Mouse (Mus musculus): ENCODE results near the gene Rnf223.

Gene Rnf223

DNA sequence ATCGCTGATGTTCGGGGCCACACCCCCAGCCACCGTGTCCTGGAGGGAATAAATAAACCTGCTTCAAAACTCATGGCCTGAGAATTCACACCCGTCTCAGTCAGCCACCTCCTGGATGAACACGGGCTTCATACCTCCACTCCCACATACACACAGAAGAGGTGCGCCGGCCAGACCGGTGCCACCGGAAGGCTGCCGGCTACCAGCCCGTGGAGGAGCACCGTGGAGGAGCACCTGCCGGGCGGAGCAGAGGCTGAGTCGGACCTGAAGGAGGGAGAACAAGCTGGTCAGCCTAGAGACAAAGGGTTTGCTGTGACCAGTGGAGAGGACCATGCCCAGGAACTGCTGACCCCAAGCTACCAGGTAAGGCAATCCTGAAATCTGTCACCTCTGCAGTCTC lies at the start of gene Rnf223:
TSS of gene Rnf223 (plus strand) at position 78 of the 400 bp plus-strand sequence.
- no peak for DNase-seq (ENCODE audit: inconsistent age in 2 of 2, low spot score in 1 of 2)

GRCm38 (mm10) chr4:156082621-156083234 lies 47.6 kb upstream of the Rnf223 start:
- DNase-seq (ENCODE audit: inconsistent age in 2 of 2, low spot score in 1 of 2) = no peak

DNA sequence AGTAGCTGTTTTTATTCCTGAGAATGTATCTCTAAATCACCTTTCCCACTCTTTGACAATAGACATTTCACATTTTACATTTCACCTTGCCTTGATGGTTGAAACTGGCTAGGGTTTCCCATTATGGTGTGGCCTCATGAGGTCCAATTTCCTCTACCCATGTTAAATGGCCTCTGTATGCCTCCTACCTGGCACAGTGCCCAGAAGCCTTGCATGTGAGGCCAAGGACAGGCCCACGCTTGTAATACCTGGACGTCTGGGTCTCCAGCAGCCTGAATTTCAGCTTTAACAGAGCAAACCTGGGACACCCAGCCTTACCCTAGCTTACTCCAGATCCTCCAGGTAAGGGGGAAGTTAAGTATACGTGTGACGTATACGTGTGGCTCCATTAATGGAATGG lies 47.0 kb upstream of the Rnf223 start:
- DNase-seq (ENCODE audit: inconsistent age in 2 of 2, low spot score in 1 of 2) = peak; percentile 21 to 64

GRCm38 (mm10) chr4:156084096-156084879 lies 46.0 kb upstream of the Rnf223 start:
- DNase-seq (ENCODE audit: inconsistent age in 2 of 2, low spot score in 1 of 2) = no peak

DNA sequence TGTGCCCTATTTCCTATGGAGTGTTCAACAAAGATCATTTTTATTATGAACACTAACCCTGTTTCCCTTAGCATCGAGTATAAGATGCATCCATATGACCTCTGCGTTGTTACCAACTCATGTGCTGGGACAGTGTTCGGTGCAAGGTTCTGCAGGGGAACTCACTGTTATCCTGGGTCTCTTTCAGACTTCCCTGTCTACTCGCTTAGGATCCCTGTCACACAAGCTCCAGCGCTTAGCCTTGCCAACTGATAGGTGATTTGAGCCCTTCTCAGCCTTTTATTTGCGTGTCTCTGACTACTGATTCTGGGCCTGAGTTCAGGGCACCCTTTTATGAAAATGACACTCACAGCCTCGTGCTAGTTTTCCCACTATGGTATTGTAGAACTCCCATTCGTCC lies 45.1 kb upstream of the Rnf223 start:
- no peak for DNase-seq (ENCODE audit: inconsistent age in 2 of 2, low spot score in 1 of 2)

DNA sequence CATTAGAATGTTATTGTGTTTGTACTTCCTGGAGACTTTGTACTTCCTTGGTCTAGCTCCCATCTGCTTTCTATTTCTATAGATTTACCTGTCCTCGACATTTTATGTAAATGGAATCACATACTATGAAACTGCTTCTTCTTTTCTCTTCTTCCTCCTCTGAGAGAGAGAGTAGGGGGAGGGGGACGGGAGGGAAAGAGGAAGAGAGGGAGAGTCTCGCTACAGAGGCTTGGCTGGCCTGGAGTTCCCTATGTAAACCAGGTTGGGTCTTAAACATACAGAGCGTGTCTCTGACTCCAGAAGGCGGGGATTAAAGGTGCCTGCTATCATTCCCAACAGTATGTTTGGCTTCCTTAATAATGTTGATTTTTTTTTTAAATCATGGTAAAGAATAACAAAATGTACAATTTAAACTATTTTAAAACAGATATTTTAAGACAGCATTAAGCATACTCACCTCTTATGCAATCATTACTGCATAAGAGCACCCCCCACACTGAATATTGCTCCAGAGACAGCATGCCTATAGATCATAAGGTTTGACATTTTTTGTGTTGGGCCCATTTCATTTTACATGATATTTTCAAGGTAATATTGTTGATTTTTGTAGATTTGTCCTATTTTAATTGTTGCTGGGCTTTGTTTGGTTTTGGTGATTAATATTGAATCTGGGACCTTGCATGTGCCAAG lies 42.8 kb upstream of the Rnf223 start:
- no peak for DNase-seq (ENCODE audit: inconsistent age in 2 of 2, low spot score in 1 of 2)

- DNase-seq (ENCODE audit: inconsistent age in 2 of 2, low spot score in 1 of 2) = no peak
Observed at GRCm38 (mm10) chr4:156091236-156091635, 39.1 kb upstream of the Rnf223 start.

DNA sequence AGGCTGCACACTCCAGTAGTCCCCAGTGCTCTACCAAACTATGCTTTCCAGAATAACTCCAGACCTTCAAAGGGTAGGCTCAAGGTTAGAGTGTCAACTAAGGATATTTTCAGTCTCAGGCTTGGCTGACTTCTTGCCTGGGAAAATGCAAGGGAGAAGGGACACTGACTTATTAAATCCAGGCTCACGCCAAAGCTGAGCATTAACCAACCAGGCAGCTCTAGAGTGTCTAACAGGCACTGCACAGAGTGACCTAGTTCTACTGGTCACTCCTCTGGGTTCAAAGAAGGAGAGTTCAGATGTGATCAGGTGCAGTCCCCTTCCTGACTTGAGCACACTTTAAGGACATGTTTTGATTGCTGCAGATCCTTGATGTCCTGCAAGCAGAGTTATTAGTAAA lies 37.5 kb upstream of the Rnf223 start:
- DNase-seq (ENCODE audit: inconsistent age in 2 of 2, low spot score in 1 of 2) = peak in 1 of 2 experiments; percentile 33

DNA sequence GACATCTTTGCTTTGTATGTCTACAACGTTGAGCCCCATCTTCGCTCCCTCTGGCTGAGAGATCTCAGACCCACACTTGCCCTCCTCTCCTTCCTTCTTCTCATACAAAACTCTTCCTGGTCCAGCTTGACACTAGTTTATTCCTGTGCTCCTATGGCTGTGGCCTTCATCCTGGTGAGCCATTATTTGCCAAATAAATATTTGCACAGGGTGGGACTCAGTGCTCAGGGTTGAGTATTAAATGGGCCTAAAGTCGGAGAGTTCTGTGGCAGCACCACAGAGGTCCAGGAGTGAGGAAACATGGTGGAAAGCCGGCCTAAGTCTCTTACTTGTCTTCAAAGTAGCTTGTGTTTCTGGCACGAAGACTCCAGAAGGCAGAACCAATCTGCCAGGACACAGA lies 36.6 kb upstream of the Rnf223 start:
- DNase-seq (ENCODE audit: inconsistent age in 2 of 2, low spot score in 1 of 2) = no peak

- no peak for DNase-seq (ENCODE audit: inconsistent age in 2 of 2, low spot score in 1 of 2)
Observed at GRCm38 (mm10) chr4:156096191-156096590, 34.1 kb upstream of the Rnf223 start.

- no peak for DNase-seq (ENCODE audit: inconsistent age in 2 of 2, low spot score in 1 of 2)
Observed at GRCm38 (mm10) chr4:156097770-156098366, 32.4 kb upstream of the Rnf223 start.

- DNase-seq (ENCODE audit: inconsistent age in 2 of 2, low spot score in 1 of 2) = no peak
Observed at GRCm38 (mm10) chr4:156099427-156099826, 30.9 kb upstream of the Rnf223 start.

DNA sequence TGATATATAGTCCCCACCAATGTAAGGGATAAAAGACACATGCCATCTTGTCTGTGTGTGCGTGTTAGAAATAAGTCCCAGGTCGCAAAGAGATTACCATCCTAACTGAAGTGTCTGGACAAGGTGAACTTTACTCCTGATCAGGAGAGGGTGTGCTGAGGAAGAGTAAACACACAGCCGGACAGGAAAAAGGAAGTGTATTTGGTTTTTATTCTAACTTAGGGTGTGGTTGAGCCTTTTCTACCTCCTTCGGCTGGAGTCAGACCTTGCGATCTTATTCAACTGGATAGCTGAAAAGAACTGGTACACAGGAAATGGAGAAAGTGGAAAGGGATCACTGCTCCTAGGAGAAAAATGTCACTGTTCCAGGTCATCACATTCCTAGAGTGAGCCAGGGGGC lies 29.8 kb upstream of the Rnf223 start:
- DNase-seq (ENCODE audit: inconsistent age in 2 of 2, low spot score in 1 of 2) = no peak

GRCm38 (mm10) chr4:156101481-156101903 lies 28.8 kb upstream of the Rnf223 start:
- DNase-seq (ENCODE audit: inconsistent age in 2 of 2, low spot score in 1 of 2) = peak in 1 of 2 experiments; percentile 36

DNA sequence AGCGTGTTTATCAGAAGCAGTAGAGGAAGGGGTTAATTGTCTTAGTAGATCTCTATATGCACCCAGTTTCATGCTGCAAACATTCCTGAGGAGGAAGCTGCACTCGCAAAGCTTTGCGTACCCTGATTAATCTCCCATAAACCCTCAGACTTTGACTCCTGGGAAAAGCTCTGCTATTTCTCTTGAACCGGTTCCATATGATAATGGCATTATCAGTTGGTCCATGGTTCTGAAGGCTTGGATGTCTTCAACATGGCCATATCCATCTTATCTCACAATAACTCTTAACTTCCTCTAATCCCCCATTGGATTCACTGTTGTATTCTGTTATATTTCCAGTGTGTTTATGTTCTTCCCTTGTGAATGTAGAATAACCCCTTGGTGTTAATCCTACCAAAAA lies 27.0 kb upstream of the Rnf223 start:
- no peak for DNase-seq (ENCODE audit: inconsistent age in 2 of 2, low spot score in 1 of 2)

- DNase-seq (ENCODE audit: inconsistent age in 2 of 2, low spot score in 1 of 2) = peak; percentile 72 to 87
Observed at GRCm38 (mm10) chr4:156108606-156109546, 21.4 kb upstream of the Rnf223 start.

DNA sequence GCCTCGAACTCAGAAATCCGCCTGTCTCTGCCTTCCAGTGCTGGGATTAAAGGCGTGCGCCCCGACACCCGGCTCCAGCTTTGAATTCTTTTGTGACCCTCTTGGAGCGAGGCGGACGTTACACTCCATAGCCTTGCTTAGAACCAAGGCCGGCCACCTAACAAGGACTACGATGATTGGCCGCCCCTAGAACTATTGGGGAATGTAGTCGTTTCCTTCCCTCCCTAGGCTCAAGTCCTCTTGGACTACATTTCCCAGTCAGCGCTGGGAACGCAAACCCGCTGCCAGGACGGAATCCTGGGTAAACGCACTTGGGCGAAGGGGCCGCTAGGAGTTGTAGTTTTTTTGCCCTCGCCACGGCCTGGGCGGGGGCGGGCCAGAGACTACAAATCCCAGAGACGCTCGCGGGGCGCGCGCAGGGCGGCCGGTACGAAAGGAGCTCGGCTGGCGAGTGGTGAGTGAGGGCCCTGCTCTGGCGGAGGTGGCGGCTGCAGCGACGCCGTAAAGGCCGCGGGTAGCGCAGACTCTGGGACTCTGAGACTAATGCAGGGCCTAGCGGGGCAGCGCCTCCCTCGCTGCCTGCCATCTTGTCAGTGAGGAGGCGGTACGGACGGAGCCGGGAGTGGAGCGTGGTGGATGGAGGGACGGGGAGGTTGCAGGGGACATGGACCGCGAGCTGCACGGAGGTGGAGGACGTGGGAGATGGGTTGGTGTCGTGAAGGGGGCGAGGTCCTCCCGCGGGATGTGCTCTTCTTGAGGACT lies 20.6 kb upstream of the Rnf223 start, which contains the start of gene 9430015G10Rik:
TSS of gene 9430015G10Rik (plus strand) at position 413 of the 762 bp plus-strand sequence.
- peak; percentile 98 to 99 for DNase-seq (ENCODE audit: inconsistent age in 2 of 2, low spot score in 1 of 2)

DNA sequence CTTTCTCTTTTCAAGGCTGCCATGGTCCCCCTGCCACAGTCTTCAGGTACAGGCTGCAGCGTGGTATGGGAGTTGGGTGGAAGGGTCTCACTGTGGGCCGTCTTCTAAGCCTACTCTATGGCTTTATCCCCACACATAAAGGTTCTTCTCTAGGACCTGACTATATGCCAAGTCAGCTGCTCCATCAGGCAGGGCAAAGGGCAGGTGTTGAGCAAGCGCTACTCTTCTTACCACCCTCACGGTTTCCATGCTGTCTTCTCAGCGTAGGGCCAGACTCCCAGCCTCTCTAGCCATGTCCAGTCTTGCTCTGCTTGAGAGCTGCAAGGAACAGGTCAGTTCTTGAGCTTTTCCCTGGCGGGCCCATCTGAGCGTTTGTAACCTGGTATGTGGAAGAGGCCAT lies 6.2 kb upstream of the Rnf223 start:
- no peak for DNase-seq (ENCODE audit: inconsistent age in 2 of 2, low spot score in 1 of 2)

DNA sequence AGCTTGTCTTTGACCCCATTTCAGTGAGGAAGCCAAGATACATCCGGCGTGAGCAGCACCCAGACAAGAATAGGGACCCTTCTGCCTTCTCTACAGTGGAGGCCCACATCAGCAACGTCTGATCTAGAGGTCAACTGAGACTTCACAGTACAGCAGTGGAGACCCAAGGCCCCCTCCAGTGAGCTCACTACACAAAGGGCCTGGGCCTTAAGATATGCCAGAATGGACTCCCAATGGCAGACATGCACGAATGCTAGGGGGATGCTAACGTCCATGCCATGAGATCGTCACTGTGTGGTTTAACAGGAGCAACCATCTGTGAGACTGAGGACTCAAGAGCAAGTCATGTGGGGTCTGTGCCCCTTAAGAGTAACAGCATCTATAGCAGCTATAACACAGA lies 4.9 kb upstream of the Rnf223 start:
- DNase-seq (ENCODE audit: inconsistent age in 2 of 2, low spot score in 1 of 2) = no peak

DNA sequence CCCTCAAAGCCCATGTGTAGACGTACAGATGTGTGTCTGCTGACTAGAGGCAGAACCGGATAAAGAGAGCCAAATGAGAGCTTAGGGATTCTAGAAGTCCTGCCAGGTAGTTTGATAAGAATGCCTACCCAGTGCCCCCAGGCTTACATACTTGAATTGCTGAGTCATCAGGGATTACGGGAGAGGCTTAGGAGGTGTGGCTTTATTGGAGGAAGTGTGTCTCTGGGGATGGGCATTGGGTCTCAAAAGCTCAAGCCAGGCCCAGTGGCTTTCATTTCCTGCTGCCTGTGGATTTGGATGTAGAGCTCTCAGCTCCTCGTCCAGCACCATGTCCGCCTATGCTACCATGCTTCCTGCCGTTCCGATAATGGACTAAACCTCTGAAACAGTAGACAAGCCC lies 3.5 kb upstream of the Rnf223 start:
- no peak for DNase-seq (ENCODE audit: inconsistent age in 2 of 2, low spot score in 1 of 2)
